Mouse (Mus musculus) hindbrain, embryonic 11.5 days (tissue): ENCODE data around the gene Tsc2. TPM values are rescaled to one million over a fixed set of nuclear protein-coding genes. Genes with fewer than 3 reads are reported as not detected.
"Not testable (repeated sequence)": the region's sequence is repeated elsewhere in the genome, so short reads cannot be mapped to it uniquely, and the experiment has no call there.

Source experiments
- ATAC-seq: fragments of 200-750 bp; cut with Nextera tagmentation; 2 replicates; pipeline ENCODE4 v1.8.0; 2017; ENCODE audit warnings: mild to moderate bottlenecking, moderate TSS enrichment, moderate library complexity; ENCODE audit not compliant: low FRiP score
- DNase-seq: peaks from one replicate; pipeline ENCODE4 v3.0.0-alpha.2; 2015; ENCODE audit warnings: low spot score
- H3K27ac ChIP-seq: fragments of 300-500 bp; sonication (generic); 2 replicates; pipeline ENCODE4 v1.5.1; 2014; ENCODE audit warnings: mild to moderate bottlenecking, low read depth, low read length
- H3K27me3 ChIP-seq: fragments of 300-500 bp; sonication (generic); 2 replicates; pipeline ENCODE4 v1.6.1; 2014; ENCODE audit warnings: mild to moderate bottlenecking, low read length, moderate library complexity, mixed read lengths; ENCODE audit not compliant: control insufficient read depth, insufficient read depth
- H3K36me3 ChIP-seq: fragments of 300-500 bp; sonication (generic); 2 replicates; pipeline ENCODE4 v1.6.1; 2014; ENCODE audit warnings: mild to moderate bottlenecking, low read length, moderate library complexity, mixed read lengths; ENCODE audit not compliant: control insufficient read depth, insufficient read depth
- H3K4me1 ChIP-seq: fragments of 300-500 bp; sonication (generic); replicated peaks from 2 replicates; pipeline ENCODE4 v1.6.1; 2014; ENCODE audit warnings: low read length, mixed read lengths; ENCODE audit not compliant: control insufficient read depth, insufficient read depth
- H3K4me2 ChIP-seq: fragments of 300-500 bp; sonication (generic); replicated peaks from 2 replicates; pipeline ENCODE4 v1.6.1; 2014; ENCODE audit warnings: mild to moderate bottlenecking, low read depth, low read length
- H3K4me3 ChIP-seq: fragments of 300-500 bp; sonication (generic); 2 replicates; pipeline ENCODE4 v1.5.1; 2014; ENCODE audit warnings: low read depth, low read length
- H3K9ac ChIP-seq: fragments of 300-500 bp; sonication (generic); 2 replicates; pipeline ENCODE4 v1.6.1; 2014; ENCODE audit warnings: low read depth, low read length
- H3K9me3 ChIP-seq: fragments of 300-500 bp; sonication (generic); 2 replicates; pipeline ENCODE4 v1.6.1; 2016; ENCODE audit warnings: low read length; ENCODE audit not compliant: control insufficient read depth
- WGBS: fragments of 180-500 bp; shearing (Covaris S2); extraction: QIAGEN DNeasy Blood & Tissue Kit; methylation state at CpG from one replicate; pipeline ENCODE4 v1.1.7; 2014; 5-methylcytosine and 5-hydroxymethylcytosine counted together
- polyA plus RNA-seq: library from polyadenylated mRNA; unstranded; fragments of >200 nt; fragmentation: Nextera tagmentation; extraction: Ambion mirVana; gene quantifications from 2 replicates; pipeline ENCODE4 v1.2.1, GENCODE M21; 2014

Gene Tsc2
- polyA plus RNA-seq, 1 experiment from 2014 or later = 53.6 TPM

DNA sequence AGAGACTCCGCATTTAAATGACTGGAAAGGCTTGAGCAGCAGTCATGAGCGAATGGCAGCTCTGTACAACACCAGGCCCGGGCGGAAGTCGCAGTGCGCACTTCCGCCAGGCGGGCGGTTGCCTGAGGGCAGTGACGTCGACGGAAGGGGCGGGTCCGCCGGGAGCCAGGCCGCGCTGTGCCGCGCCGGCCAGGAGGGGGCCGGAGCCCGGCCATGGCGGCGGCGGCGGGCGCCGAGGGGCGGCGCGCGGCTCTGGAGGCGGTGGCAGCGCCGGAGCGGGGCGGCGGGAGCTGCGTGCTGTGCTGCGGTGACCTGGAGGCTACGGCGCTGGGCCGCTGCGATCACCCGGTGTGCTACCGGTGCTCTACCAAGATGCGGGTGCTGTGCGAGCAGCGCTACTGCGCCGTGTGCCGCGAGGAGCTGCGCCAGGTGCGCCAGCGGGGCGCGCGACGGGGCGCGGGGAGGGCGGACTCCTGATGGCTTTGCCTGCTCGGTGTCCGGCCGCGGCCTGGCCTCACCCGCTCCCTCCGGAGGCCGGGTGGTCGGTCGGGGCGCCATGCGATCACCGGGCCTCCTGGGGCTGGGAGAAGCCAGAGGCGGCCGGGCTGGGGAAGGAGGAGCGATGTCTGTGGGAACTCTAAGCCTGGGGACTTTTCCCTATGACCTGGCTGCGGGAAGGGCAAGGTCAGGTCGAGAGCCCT is 37.3 kb upstream of the Tsc2 start, which contains the start of gene Zfp598:
Gene Zfp598 (plus strand): TSS at position 143 of the 701 bp plus-strand sequence.
- peaks cover 3% of the 10 kb centered on the region for H3K4me1 ChIP-seq
- no peaks in the 10 kb centered on the region for H3K36me3 ChIP-seq
- H3K27me3 ChIP-seq = no peaks in the 10 kb centered on the region
- DNase-seq (peak; percentile 97), ATAC-seq (peak; percentile 99)
- peak within 1 kb of the TSS; percentile 96 for H3K9ac ChIP-seq
- H3K4me3 ChIP-seq = peak within 1 kb of the TSS; percentile 100
- no peaks in the 10 kb centered on the region for H3K9me3 ChIP-seq
- H3K27ac ChIP-seq = peak within 1 kb of the TSS; percentile 82
- H3K4me2 ChIP-seq = peak within 1 kb of the TSS; percentile 75
- under 1% methylated on average over 70 of the region's 80 CpGs for WGBS

DNA sequence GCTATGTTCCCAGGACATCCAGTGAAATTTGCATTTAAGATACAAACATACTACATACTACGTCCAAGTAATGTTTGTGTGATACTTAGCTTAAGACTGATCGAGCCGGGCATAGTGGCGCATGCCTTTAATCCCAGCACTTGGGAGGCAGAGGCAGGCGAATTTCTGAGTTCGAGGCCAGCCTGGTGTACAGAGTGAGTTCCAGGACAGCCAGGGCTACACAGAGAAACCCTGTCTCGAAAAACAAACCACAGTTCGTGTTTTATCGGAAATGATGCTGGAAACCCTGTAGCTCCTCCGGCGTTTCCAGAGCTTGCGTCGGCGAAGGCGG is 36.7 kb upstream of the Tsc2 start:
- H3K4me1 ChIP-seq, H3K9me3 ChIP-seq, H3K27me3 ChIP-seq, DNase-seq, H3K36me3 ChIP-seq, ATAC-seq: not testable (repeated sequence)
- H3K4me2 ChIP-seq = peak overlapping the region; percentile 75
- peak overlapping the region; percentile 96 for H3K9ac ChIP-seq
- peak overlapping the region; percentile 47; the same call in 1 of the 2 replicates for H3K27ac ChIP-seq
- 12% methylated on average over 15 of the region's 15 CpGs for WGBS
- H3K4me3 ChIP-seq = peak overlapping the region; percentile 100

DNA sequence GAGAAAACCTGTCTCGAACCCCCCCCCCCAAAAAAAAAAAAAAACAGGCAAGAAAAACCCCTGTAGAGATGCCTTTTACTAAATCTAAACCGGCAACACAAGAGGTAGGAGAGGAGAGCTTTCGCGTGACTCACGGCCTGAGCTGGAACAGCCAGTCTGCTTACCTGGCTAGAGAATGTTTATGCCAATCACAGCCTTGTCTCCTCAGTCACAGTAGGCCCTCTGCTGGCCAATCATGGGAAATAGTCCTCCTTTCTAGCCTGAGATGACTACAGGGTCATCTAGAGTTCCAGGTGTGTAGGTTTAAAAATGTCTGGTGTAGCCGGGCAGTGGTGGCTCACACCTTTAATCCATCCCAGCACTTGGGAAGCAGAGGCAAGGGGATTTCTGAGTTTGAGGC is 35.0 kb upstream of the Tsc2 start:
- Histone ChIP-seq H3K9me3 (no peaks in the 10 kb centered on the region), H3K4me2 (no peak overlapping the region), H3K9ac (no peak overlapping the region), H3K36me3 (no peaks in the 10 kb centered on the region), H3K4me1 (peaks cover 3% of the 10 kb centered on the region), H3K4me3 (no peak overlapping the region), H3K27ac (no peak overlapping the region), H3K27me3 (no peaks in the 10 kb centered on the region)
- ATAC-seq (no peak), DNase-seq (peak; percentile 57)
- 41% methylated on average over 6 of the region's 6 CpGs for WGBS

DNA sequence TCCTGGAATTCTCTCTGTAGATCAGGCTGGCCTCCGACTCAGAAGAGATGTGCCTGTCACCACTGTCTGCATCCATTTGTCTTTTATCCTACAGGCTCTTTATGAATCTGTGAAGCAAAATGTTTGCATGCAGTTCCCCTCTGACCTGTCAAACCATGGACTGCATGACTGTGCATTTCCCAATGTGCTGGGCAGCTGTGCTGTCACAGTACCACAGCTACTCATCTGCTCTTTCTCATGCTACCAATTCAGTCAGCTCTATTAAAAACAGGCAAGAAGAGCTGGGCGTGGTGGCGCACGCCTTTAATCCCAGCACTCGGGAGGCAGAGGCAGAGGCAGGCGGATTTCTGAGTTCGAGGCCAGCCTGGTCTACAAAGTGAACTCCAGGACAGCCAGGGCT is 34.6 kb upstream of the Tsc2 start:
- H3K4me2 ChIP-seq, H3K9me3 ChIP-seq, ATAC-seq, H3K4me1 ChIP-seq, H3K36me3 ChIP-seq, H3K9ac ChIP-seq, DNase-seq, H3K27ac ChIP-seq, H3K27me3 ChIP-seq, H3K4me3 ChIP-seq: not testable (repeated sequence)
- WGBS = 63% methylated on average over 7 of the region's 7 CpGs

DNA sequence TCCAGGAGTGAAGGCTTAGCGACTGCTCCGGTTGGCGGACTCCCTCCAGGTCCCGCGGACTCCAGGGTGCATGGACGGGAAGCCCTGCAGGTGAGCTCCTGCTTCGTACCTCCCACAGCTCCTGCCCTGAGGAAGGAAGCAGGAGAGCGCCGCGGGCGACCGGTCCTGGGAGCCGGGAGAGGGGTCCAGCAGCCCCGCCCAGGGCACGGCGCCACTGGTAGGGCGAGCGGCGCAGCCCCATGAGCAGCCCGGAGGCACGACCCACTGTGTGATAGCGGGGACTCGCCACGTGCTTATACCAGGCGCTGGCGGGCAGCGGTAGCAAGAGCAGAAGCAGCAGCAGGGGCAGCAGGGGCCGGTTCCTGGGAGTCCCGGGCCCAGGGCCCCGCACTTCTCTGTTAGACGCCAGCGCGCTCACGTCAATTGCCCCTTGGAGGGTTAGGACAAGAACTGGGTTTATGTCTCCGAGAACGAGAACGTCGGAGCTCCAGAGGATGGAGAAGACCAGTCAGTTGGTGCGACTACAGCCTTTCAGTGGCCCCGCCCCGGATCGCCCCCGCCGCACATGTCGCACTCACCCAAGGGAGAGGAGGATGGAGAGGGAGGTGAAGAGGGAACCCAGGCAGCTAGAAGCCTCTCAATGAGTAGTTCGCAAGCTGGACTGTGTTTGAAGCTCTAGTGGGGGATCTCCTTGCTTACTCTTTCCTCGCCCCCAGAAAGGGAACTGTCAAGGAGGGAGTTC is 25.8 kb upstream of the Tsc2 start, which contains the start of gene Npw:
Gene Npw (minus strand): TSS at position 441 of the 742 bp plus-strand sequence.
- Histone ChIP-seq H3K4me2 (peak within 1 kb of the TSS; percentile 48), H3K9ac (peak within 1 kb of the TSS; percentile 37; the same call in 1 of the 2 replicates), H3K27me3 (peaks cover 29% of the 10 kb centered on the region), H3K27ac (no peak within 1 kb of the TSS), H3K9me3 (no peaks in the 10 kb centered on the region), H3K4me3 (peak within 1 kb of the TSS; percentile 30), H3K4me1 (peaks cover 3% of the 10 kb centered on the region; the same call in 1 of the 2 replicates), H3K36me3 (no peaks in the 10 kb centered on the region)
- under 1% methylated on average over 47 of the region's 47 CpGs for WGBS
- peak; percentile 47 for DNase-seq
- ATAC-seq = no peak

DNA sequence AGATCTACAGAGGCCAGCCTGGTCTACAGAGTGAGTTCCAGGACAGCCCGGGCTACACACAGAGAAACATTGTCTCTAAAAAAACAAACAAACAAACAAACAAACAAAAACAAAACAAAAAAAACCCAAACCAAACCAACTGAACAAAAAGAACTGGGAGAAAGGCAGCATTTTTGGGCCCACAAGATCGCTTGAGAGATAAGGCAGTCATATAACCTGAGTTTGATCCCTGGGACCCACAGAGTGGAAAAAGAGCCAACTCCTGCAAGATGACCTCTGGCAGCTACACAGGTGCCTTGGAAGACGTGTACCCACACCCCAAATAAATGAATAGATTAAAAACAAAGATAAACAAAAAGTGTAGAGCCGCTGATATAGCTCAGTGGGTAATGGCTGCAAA is 22.5 kb upstream of the Tsc2 start:
- no peak overlapping the region for H3K9ac ChIP-seq
- peaks cover 3% of the 10 kb centered on the region; the same call in 1 of the 2 replicates for H3K4me1 ChIP-seq
- no peaks in the 10 kb centered on the region for H3K9me3 ChIP-seq
- ATAC-seq (no peak), DNase-seq (no peak)
- H3K27me3 ChIP-seq = peaks cover 37% of the 10 kb centered on the region
- no peak overlapping the region for H3K27ac ChIP-seq
- H3K4me3 ChIP-seq = no peak overlapping the region
- no peaks in the 10 kb centered on the region for H3K36me3 ChIP-seq
- WGBS = 78% methylated on average over 4 of the region's 4 CpGs
- H3K4me2 ChIP-seq = no peak overlapping the region

DNA sequence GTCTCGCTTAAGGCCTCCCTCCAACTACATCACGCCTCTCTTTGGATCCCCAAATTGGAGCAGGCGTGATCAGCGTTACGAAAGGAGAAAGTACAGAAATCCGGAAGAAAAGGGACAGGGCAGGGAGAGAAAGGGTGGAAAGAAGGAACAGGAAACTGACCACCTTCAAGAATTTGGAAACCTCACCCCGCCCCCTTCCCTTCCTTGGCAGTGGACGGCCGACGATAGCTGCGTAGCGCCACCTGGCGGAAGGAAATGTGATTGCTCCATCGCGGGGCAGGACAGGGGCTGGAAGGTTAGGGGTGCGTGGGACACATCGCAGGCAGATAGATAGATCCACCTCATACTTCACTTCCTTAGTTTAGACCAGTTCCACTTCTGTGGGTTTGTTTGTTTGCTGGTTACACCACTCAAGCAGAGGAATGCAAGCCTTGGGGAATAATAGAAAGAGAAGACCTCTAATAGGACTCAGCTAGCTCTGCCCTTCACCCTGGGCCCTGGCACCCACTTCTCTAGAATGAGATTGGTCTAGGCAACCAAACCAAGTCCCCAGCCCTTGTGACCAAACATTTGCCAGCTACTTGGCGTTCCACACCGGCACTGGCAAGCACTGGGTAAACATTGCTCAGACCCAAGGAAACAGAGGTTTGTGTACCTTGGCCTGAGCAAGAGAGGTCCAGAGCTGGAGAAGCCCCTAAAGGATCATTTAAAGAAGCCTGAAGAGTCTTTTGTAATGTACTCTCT is 21.7 kb upstream of the Tsc2 start:
- peaks cover 37% of the 10 kb centered on the region for H3K27me3 ChIP-seq
- H3K27ac ChIP-seq = no peak overlapping the region
- H3K4me2 ChIP-seq = peak overlapping the region; percentile 20
- no peak overlapping the region for H3K9ac ChIP-seq
- WGBS = 4% methylated on average over 19 of the region's 19 CpGs
- DNase-seq (peak; percentile 93), ATAC-seq (peak; percentile 70)
- peaks cover 8% of the 10 kb centered on the region; the same call in 1 of the 2 replicates for H3K4me1 ChIP-seq
- no peaks in the 10 kb centered on the region for H3K9me3 ChIP-seq
- no peak overlapping the region for H3K4me3 ChIP-seq
- no peaks in the 10 kb centered on the region for H3K36me3 ChIP-seq

DNA sequence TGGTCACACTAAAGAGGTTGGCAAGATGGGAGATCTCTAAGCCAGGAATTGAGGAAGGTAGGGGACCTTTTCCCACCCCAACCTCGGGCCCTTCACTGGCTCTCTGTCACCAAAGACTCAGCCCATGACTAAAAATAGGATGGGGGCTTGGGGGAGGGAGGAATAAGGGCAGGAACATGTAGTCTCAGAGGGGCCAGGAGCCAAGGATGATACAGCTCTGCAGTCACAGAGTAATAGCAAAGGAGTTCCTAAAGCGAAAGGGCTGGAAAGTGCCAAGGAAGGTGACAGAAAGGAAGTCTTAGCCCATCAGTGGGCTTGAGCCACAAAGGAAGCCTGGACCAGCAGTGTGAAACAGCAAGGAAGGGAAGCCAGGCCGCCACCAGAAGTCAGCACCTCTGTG is 19.4 kb upstream of the Tsc2 start:
- Histone ChIP-seq H3K4me3 (no peak overlapping the region), H3K27ac (no peak overlapping the region), H3K4me1 (0 out of 2 replicates have a peak, but pooled peaks cover 5% of the 10 kb centered on the region), H3K36me3 (no peaks in the 10 kb centered on the region), H3K4me2 (no peak overlapping the region), H3K9me3 (no peaks in the 10 kb centered on the region), H3K27me3 (peaks cover 17% of the 10 kb centered on the region), H3K9ac (no peak overlapping the region)
- 76% methylated on average over 3 of the region's 3 CpGs for WGBS
- DNase-seq = no peak
- no peak for ATAC-seq
